Mouse (Mus musculus): ENCODE measurements around the gene Foxs1. TPM values are rescaled to one million over a fixed set of nuclear protein-coding genes. Genes with fewer than 3 reads are reported as not detected.

Foxs1 gene
- total RNA-seq, 2 experiments from 2014 or later: 1.0 TPM

DNA sequence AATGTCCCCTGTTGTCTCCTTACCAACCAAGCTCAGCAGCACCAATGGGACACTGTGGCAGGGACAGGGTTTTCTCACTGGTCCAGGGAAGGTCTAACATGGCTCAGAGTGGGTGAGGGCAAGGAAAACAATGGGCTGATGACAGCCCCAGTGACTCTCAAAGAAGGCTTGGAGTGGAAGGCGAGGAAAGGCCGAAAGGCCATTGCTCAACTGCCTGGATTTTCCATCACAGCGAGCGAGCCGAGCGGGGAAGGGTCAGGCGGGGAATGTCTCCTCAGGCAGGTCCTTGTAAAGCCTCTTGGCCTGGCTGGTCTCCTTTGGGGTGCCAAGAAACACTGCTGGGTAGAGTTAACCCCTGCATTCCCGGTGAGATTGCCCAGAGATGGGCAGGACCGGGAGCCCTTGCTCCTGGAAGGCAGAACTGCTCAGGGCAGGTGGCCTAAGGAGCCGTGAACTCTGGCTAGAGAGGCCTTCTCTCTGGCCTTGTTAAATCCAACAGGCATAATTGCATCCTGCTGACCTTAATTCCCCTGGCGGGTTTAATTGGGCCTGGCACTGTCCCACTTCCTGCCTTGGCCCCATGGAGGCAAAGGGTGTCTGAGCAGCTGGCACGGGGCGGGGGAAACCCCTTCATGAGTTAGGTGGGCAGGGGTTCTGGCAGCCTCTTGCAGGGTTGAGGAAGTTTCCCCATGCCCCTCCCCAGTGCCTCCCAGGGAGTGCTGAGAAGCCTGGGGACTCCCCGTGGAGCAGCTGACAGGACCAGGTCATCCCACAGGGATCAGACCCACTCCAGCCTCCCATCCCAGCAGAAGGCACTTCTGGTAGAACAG, 25.7 kb downstream of the Foxs1 start:
- DNase-seq (ENCODE audit: low spot score in 2 of 2): no peak
- intact Hi-C loops (cut with DNase I): no loop called here

DNA sequence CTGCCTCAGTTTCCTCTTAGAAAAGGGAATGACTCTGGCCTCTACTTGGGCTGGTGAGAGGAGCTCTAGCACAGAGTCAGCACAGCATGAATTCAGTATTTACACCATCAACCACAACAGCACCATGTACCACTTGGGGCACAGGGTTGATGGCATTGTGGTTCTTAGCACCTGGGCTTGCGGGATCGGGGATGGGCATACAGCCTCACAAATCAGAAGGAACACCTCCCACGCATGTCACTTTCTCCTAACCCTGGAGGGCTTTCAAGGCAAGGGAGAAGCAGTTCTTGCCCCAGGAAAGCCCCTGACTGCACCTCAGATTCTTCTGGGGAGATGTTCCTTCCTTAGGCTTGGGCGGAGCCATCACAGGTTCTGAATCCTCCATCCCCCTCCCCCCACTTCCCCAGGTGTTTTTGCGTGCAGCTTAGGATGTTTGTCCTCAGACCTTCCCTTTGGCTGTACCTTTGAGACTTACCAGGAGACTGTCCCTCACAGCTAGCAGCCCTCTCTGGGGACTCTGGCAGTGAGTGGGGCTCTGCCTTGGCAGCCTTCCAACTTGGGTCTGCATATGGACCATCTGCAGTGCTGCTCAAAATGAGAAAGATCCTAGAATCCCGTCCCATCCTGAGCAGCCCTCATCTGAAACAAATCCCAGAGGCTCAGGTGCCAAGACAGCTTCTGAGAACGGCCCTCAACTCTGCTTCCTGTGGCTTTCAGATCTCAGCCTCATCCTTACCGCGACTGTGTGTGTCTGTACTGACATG, 26.6 kb downstream of the Foxs1 start:
- DNase-seq (ENCODE audit: low spot score in 2 of 2): no peak
- intact Hi-C loops (cut with DNase I): no loop called here

DNA sequence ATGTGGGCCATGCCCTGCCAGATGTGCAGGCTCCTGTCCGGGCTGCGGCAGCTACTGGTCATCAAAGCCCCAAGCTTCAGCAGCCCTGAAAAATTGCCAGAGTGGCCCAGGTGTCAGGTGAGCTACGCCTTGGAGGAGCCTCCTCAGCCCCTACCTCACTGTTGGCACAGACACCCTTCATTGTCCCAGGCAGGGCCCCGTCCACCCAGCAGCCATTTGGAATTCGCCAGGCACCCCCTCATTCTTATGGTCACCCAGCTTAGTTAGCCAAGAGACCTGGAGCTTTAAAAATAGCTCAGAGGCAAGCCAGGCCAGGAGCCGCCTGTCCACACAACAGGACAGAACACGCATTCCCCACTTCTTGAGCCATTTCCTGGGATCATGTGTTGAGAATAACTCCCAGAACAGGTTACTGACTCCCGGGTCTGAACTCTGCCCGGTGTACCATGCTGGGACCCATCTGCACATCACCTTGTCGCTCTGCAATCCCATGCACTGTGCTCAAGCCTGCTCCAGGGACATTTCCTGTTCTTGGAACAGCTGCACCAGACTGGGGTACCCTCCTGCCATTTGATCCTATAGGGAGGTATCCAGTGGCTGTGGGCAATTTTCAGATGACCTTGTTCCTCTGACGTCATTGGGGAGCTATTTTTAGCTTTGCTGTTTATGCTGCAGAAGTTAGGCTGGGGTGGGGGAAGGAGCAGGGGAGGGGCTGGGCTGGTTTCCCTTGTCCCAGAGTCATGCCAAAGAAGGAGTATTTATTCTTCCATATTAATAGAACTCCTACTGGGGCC, 27.8 kb downstream of the Foxs1 start:
- intact Hi-C loops (cut with DNase I): no loop called here
- DNase-seq (ENCODE audit: low spot score in 2 of 2): no peak

DNA sequence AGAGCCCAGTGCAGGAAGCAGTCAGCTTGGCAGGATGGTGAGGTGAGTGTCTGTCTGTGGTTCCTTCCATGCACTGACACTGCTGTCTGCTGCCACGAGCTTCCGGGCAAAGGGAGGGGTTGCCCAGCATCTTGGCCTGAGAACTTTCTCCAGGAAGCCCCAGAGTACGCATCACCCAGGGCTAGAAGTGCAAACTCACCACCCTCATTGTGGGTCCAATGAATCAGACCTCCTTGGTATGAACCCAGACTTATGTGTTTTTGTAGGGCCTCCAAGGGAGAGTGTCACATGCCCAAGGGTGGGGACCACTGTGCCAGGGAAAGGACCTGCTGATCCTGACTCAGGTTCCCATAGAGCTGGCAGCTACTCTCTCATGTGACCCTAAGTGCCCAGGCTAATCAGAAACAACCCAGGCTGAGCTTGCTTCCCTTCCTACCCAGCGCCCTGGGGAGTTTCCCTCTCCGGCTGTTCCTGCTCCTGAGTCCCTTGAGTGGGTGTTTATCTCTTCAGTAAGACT, 28.8 kb downstream of the Foxs1 start:
- intact Hi-C loops (cut with DNase I): no loop called here
- no peak for DNase-seq (ENCODE audit: low spot score in 2 of 2)

DNA sequence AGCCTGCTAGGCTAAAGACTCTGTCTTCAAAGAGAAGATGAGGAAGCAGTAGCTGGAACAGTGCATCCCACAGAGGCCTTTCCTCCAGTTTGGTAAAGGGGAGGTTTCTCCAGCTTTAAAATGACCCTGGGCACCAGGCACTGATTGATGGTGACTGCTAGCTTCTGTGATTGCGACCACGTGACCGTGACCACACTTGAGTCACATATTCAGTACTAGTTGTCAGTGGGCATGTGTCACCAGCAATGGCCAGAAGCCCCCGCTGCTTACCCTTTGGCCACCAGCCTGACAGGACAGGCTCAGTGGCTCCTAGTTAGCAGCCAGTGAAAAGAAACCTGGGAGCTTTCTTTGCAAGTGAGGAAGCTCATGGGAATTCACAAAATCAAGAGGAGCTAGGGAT, 29.4 kb downstream of the Foxs1 start:
- intact Hi-C loops (cut with DNase I): no loop called here
- DNase-seq (ENCODE audit: low spot score in 2 of 2): no peak

DNA sequence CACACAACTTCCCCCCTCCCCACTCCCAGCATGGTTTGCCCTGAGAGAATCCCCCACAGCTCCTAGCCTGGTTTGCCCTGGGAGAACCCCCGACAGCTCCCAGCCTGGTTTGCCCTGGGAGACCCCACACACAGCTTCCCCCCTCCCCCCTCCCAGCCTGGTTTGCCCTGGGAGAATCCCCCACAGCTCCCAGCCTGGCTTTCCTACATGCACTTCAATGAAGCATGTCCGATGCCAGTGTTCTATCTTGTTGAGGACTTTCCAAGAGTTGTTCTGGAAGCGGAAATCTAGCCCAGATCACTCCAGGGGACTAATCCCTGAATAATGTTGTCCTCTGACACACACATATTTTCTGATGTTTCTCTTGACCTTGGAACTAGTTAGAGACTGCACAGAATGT, 30.4 kb downstream of the Foxs1 start:
- intact Hi-C loops (cut with DNase I): no loop called here
- DNase-seq (ENCODE audit: low spot score in 2 of 2): no peak

DNA sequence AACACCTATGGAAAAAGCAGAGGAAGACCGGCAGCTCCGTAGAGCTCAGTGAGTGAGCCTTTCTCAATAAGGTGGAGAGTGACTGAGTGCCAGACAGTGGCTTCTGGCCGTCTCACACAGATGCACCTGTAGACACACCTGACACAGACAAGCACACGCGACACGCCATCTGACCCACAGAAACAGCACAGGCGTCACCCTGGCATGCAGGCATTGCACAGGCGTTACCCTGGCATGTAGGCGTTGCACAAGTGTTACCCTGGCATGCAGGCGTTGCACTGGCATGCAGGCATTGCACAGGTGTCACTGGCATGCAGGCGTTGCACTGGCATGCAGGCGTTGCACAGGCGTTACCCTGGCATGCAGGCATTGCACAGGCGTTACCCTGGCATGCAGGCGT, 31.7 kb downstream of the Foxs1 start:
- intact Hi-C loops (cut with DNase I): no loop called here
- DNase-seq (ENCODE audit: low spot score in 2 of 2): no peak

DNA sequence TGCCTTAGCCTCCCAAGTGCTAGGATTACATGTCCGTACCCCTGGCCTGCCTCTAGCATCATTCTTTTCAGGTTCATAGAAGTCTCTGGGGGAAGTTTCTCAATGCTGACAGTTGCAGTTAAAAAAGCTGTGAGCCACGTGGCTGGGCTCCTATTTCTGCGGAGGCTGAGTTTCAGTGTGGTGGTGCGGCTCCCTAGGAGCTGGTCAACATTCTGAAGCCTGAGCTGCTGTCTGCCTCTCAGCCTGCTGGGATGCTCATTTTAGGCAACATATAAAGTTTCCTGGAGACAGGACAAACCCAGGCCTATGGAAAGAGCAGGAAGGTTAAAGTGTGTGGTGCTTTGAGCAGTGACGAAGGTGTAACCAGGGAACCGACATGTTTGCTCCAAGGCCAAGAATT, 34.0 kb downstream of the Foxs1 start:
- intact Hi-C loops (cut with DNase I): no loop called here
- DNase-seq (ENCODE audit: low spot score in 2 of 2): peak in 1 of 2 experiments; percentile 51

DNA sequence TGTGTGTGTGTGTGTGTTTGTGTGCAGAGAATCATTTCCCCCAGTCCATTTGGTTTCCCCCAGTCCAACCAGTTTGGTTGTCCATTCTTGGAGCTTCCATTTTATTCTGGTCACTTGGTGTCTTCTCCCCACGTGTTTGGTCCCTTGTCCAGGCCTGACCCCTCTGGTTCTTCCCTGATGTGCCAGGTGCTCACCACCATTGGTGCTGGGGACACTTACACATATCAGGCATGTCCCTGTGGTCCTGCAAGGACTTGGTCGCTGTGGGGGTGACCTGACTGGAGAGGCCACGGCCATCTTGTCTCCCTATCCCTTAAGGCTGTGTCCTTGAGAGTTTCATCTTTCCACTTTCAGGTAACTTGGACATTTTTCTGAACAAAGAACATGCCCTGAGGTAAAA, 36.1 kb downstream of the Foxs1 start:
- intact Hi-C loops (cut with DNase I): no loop called here
- no peak for DNase-seq (ENCODE audit: low spot score in 2 of 2)

DNA sequence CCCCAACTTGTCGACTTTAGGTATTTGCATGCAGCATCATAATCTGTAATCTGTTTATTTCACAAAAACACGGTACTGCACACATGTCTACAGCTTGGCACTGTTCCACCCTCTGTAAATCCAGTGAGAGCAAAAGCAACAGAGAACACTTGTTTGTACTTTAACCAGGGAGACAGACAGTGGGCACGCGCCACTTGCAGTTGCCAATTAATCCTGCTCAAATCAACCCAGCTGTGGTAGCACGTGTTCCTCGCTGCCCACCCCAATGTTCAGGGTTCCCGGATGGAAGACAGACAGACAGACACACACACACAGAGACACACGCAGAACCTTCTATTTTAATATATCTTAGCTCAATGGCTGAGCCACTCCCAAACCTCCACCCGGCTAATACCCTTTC, 37.2 kb downstream of the Foxs1 start:
- intact Hi-C loops (cut with DNase I): no loop called here
- DNase-seq (ENCODE audit: low spot score in 2 of 2): no peak

DNA sequence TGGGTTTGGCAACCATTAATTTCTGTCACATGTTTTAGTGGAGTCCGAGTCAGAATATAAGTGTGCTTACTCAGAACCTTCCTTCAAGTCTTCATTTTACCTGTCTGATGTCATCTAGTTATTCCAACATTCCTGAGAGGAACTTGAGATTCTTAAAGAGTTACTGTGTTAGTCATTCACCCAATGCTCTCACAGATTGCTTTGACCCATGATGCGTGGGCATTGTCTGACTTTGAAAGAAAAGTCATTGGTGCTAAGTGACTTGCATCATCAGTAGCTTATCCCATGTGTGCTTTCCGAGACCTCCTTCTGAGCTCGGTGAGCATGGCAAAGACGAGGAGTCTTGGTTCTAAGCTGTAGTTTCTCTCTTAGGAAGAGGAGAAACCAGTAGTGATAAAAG, 44.2 kb downstream of the Foxs1 start:
- intact Hi-C loops (cut with DNase I): no loop called here
- no peak for DNase-seq (ENCODE audit: low spot score in 2 of 2)

DNA sequence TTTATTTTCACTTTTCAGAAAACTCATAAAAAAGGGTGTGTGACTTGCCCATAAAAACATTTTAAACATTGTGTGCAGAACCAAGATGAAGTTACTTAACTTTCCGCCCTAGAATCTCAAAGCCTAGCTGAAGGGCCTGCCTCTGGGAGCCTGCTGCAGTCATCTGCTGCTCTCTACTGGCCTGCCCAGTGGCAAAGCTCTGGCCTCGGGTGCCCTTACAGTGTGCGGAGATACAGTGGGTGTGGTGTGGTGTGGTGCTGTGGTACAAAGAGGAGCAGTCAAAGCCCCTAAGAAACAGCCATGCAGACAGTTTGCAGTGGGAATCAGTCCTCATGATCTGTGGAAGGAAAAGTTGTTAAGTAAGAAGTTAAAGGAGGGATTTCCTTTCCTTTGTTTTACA, 45.8 kb downstream of the Foxs1 start:
- DNase-seq (ENCODE audit: low spot score in 2 of 2): no peak
- intact Hi-C loops (cut with DNase I): no loop called here

DNA sequence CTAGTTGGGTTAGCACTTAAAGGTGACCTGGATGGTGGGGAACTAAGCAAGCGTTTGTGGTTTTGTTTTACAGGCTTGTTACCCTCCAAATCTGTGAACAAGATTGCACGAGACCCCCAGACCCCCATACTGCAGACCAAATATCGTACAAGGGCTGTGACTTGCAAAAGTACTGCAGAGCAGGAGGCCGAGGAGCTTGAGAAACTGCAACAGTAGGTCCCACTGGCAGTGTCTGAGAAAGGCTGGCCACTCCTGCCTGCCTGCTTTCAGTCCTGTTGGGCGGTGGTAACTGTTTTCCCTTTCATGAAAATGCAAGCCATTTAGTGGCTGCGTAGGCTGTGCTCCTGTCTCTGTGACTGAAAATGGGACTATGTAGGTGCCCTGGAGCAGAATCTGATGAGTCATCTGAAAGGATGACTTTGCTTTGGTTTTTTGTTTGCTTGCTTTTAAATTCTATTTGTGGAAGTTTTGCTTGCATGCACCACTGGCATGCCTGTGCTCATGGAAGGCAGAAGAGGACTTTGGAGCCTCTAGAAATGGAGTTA, 48.8 kb downstream of the Foxs1 start:
- intact Hi-C loops (cut with DNase I): no loop called here
- peak; percentile 38 to 94 for DNase-seq (ENCODE audit: low spot score in 2 of 2)

Other genes with a start within 250 kb of the Foxs1 start
- 10 to 100 TPM; 21.3 to 24.5 TPM for gene Mcts2, start 246.2 kb downstream of the Foxs1 start, total RNA-seq (2021)
- gene Id1, start 197.0 kb downstream of the Foxs1 start, total RNA-seq (2021): 10 to 100 TPM; 19.9 to 30.4 TPM
- 1 to 10 TPM; 1.8 to 2.6 TPM for gene Cox4i2, start 179.0 kb downstream of the Foxs1 start, total RNA-seq (2021)
- gene Bcl2l1, start 101.5 kb downstream of the Foxs1 start, total RNA-seq (2021): 100 to 1,000 TPM; 128 to 138 TPM
- 1 to 10 TPM; 1.7 to 2.2 TPM for gene Tpx2, start 85.2 kb downstream of the Foxs1 start, total RNA-seq (2021)
- gene Mylk2, start 21.9 kb downstream of the Foxs1 start, total RNA-seq (2021): not detected
- gene Dusp15, start 18.5 kb upstream of the Foxs1 start, total RNA-seq (2021): 10 to 100 TPM; 17.8 to 23.4 TPM
- 1 to 10 TPM; 1.7 to 2.6 TPM for gene Ttll9, start 29.3 kb upstream of the Foxs1 start, total RNA-seq (2021)
- gene Pdrg1, start 82.2 kb upstream of the Foxs1 start, total RNA-seq (2021): 10 to 100 TPM; 50.7 to 51.4 TPM
- 1 to 10 TPM; 4.3 to 5.7 TPM for gene Xkr7, start 98.6 kb upstream of the Foxs1 start, total RNA-seq (2021)
- gene Ccm2l, start 132.7 kb upstream of the Foxs1 start, total RNA-seq (2021): 1 to 10 TPM; 4.9 to 5.5 TPM
- 1 to 10 TPM; 2.1 to 2.5 TPM for gene Hck, start 175.3 kb upstream of the Foxs1 start, total RNA-seq (2021)
- gene Tm9sf4, start 228.1 kb upstream of the Foxs1 start, total RNA-seq (2021): 100 to 1,000 TPM; 116 TPM

All from left cerebral cortex, postnatal 25 days (tissue).